Mouse (Mus musculus): ENCODE data around the gene 1700025G04Rik.

The 1700025G04Rik gene

DNA sequence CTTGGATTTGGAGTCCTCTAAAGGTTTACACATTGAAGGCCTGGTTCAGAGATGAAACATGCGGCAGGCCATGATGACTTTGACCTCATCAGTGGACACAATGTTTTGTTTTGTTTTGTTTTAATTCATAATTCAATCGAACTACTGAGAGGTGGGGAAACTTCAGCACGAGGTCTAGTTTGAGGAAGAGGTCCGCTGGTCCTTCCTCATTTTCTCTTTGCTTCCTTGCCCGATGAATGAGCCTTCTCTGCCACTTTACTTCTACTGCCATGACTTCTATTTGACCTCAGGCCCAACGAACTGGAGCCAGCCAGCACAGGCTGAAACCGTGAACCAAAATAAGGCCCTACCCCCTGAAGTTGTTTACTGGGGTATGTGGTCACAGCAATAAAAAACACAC, 92.3 kb downstream of the 1700025G04Rik start:
- TF ChIP-seq GATA4 (IDR thresholded peaks at IDR 0.05; ENCODE audit: insufficient replicate concordance, low read length), result no peak

DNA sequence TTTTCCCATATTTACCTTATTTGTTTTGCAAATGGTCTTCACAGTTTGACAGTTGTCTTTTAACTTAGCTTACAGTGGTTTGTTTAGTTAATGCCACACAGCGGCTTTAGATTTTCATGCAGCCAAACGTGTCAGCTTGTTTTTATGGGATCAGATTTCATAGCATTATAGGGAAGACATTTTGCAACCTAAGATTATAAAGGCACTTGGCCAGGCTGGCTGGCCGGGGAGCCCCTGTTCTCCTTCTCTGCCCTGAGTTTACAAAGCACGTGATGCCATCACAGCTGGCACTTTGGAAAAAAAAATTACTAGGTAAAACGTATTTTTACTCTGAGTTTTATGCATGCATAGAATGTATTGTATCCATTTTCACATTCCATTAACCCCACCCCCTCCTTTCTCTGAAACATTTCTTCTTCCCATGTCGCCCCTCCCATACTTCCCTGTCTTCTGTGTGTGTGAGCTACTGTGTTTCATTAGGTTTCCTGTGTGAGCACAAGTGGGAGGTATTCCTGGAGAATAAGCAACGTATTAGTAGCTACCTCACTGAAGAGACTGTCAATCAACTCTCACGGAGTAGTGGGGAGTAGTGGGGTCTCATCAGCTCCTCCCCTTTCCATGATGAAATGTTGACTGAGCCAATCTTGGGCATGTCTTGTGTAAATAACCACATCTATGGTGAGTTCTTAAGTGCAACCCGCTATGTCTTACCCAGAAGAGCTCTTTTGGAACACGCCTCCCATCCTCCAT, 93.8 kb downstream of the 1700025G04Rik start:
- TF ChIP-seq GATA4 (IDR thresholded peaks at IDR 0.05; ENCODE audit: insufficient replicate concordance, low read length), result no peak

DNA sequence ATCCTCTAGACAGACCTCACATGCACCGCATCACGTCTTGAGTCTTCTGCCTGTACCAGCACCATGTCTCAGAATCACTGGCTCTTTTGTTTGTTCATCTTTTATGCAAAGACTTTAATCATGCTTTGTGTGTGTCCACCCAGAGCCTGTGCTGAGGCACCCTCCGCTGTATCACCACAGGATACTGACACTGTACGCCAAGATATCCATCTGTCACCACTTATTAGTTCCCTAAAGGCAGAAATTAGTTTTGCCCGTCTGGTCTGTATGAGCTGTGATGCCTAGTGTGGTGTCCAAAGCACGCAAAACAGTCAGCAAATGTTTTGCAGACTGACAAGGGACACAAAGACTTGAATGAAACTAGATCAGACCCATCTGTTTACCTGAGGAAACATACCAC, 95.7 kb downstream of the 1700025G04Rik start:
- no peak for TF ChIP-seq GATA4 (IDR thresholded peaks at IDR 0.05; ENCODE audit: insufficient replicate concordance, low read length)

DNA sequence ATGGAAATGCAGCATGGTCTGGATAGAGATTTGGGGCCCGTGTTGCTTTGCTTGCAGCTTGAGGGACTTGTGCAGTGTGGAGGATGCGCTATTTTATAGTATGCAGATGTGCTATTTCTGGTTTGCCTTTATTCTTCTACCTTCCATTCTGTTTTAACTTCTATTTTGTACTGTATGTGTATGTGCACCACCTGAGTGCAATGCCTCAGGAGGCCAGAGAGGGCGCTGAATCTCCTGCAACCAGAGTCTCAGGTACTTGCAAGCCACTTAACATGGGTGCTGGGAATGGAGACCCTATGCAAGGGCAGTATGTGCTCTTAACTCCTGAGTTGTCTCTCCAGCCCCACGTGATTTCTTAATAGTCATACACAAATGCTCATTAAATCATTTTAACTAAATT, 98.4 kb downstream of the 1700025G04Rik start:
- no peak for TF ChIP-seq GATA4 (IDR thresholded peaks at IDR 0.05; ENCODE audit: insufficient replicate concordance, low read length)

DNA sequence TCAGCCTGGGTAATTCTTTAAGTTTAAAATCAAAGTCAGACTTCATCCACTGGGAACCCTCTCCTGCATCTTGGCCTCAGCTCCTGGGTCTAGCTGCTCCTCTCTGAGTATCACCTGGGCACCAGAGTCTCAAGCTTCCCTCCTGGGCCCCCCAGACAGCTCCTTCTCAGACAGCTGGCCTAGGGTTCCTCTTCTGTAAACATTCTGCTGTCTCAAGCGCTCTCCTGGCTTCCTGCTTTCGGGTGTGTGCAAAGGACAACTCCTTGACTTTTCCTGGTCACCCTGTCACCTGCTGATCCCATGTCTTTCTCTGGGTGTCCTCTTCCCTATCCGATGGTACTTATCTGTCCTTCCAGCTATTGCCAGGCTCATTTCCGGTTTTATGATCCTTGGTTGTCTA, 99.3 kb downstream of the 1700025G04Rik start:
- no peak for TF ChIP-seq GATA4 (IDR thresholded peaks at IDR 0.05; ENCODE audit: insufficient replicate concordance, low read length)

DNA sequence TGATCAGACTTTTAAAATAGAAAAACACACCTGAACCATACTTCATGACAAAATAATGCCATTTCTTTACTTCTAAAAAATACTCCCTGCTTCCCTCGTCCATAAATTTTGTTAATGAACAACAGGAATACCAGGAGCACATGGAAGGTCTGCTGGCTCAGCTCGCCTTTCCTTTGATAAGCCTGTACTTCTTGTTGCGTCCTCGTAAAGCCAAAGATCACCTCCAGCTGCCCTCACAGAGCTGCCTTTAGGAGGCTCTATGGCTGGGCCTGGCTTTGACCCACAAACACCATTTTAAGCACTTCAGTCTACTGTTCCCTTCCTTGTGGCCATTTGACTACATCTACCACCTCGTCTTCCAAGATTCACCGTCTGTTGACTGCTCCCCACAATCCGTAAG, 101.2 kb downstream of the 1700025G04Rik start:
- no peak for TF ChIP-seq GATA4 (IDR thresholded peaks at IDR 0.05; ENCODE audit: insufficient replicate concordance, low read length)

DNA sequence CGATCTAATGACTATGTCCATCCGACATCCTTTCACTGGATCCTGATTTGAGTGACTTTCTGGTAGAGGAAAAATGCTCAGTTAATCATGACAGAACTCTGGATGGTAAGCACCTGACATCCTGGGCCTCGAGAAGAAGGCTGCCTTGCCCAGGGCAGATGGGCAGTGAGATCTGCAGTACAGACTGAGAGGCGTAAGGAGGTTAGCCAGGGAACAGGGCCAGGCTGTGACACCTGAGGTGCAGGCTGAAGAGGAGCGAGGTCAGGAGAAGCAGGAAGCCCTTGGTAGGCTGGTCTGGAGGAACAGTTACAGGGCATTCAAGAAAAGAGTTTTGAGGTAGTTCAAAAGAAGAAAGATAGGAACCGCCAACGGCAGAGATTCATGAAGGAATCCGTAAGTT, 101.9 kb downstream of the 1700025G04Rik start:
- TF ChIP-seq GATA4 (IDR thresholded peaks at IDR 0.05; ENCODE audit: insufficient replicate concordance, low read length), result no peak

DNA sequence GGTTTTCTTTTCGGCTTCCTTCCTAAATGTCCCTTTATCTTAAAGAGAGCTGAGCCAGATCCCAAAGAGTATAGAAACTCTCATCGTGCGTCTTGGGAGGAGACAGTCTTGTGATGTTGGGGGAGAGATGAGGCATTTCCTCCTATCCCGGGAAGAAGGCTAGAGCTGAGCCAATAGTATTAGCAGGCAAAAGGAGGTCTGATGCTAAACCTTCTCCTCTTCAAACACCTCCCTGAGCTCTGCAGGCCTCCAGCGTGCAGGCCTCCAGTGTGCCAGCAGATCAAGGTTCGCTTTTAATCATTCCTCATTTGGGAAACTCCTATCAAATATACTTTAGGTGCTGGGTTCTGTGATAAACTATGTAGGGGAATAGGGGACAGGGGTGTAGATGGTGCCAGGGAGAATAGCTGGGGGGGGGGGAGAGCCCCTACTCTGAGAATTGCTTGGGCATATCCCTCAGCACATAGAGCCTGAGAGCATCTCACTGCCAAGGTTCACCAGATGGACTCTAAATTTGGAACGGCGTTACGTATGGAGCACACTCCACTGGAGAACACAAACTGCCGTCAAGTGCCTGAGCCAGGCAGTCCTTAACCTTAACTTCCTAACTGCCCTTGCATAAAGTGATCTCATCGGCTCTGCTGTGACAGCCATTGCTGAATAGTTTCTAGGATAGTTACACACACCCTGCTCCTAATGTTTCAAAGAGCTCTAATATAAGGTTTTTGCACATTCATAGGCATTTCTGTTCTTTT, 103.7 kb downstream of the 1700025G04Rik start:
- TF ChIP-seq GATA4 (IDR thresholded peaks at IDR 0.05; ENCODE audit: insufficient replicate concordance, low read length), result no peak

DNA sequence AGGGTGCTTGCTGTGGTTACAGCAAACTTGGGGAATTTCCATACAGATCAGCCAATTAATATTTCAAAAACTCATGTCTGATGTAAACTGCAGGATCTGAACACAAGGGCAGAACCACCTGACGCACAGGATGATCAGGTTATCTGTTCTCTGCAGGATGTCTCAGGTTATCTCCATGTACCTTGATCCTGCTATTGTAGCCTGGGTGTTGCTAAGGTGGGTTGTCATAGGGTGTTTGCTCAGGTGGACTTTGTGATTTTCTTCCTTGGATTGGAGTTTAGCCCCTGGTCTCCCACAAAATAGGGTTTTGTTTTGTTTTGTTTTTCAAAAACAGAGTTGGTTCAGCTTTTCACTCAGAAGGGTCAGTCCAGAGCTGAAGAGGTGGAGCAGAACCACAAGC, 104.9 kb downstream of the 1700025G04Rik start:
- TF ChIP-seq GATA4 (IDR thresholded peaks at IDR 0.05; ENCODE audit: insufficient replicate concordance, low read length), result no peak

DNA sequence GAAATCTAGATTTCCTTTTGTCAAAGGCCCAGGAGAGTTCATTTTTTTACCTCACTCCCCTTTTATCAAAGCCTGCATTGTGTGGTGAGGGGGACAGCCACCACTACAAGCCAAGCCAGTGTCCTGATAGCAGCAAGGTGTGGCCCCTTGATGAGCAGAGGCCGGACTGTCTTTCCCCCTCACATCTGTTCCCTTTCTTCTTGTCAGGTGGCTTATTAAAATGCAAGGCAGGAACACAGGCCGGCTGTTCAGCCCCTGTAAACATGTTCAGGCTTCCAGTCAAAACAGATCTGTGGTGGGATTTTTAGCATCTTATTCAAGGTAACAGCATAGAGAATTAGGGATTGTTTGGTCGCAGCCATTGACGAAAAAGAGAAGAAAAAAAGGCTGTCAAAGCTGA, 105.9 kb downstream of the 1700025G04Rik start:
- no peak for TF ChIP-seq GATA4 (IDR thresholded peaks at IDR 0.05; ENCODE audit: insufficient replicate concordance, low read length)

DNA sequence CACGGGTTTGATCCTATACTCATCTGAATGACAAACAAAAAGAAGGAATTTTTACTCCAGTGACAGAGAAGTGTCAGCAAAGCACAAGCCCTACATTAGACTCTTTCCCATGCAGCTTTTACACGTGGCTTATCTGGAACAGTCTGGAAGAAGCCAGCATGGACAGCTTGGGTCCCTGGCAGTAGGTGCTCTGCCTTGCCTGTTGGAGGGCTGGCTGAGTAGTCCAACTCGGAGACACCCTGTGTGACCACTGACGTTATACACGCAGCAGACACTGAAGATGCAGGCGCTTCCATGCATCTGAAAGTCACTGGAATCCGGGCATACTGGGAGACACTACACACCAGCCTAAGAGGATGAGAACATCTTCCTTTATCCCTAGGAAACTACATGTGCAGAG, 109.4 kb downstream of the 1700025G04Rik start:
- TF ChIP-seq GATA4 (IDR thresholded peaks at IDR 0.05; ENCODE audit: insufficient replicate concordance, low read length), result no peak

DNA sequence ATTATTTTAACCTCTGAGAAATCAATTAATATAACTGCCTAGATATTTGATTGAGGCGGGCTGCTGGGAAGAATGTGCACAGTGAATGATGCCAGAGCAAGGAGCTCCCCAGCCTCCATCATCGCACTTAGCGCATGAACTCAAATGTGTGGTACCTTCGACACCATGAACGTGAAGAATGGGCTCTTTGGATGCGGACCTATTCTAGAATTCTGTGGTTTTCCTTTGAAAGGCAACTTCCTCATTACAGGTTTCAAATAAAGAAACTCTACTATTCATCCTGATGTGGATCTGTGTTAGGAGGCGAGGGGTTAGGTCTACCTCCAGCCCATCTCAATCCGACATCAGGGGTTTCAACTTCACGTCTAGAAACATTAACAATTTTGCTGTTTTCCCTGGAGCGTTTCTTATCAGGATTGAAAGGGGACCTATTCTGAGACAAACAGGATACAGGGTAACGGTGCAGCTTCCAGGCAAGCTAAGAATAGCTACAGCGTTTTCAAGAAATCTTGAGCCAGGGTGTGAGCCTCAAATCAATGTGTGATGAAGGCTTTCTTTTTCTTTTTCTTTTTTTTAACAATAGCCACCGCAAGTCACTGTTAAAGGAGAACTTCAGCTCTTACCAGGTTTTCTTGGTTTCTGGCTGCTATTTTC, 110.0 kb downstream of the 1700025G04Rik start:
- peak; percentile 44; the same call in 1 of the 2 replicates for TF ChIP-seq GATA4 (IDR thresholded peaks at IDR 0.05; ENCODE audit: insufficient replicate concordance, low read length)

DNA sequence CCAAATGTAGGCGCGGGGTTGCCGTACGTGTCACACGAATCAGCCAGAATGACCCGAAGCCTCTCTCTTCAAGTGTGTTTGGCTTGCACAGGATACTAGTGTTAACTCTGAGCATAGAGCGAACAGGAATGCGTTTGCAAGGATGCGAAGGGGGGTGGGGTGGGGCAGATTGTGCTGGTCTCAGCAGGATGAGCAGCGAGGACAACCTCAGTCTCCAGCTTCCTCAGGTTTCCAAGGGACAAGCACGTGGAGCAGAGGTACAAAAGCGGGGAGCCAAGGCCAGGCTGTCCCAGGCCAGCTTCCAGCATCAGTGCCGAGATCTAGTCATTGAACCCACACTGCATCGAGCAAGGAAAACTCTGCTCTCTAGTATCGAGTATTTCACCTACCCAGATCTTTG, 111.2 kb downstream of the 1700025G04Rik start:
- TF ChIP-seq GATA4 (IDR thresholded peaks at IDR 0.05; ENCODE audit: insufficient replicate concordance, low read length), result no peak; the same call in 1 of the 2 replicates

DNA sequence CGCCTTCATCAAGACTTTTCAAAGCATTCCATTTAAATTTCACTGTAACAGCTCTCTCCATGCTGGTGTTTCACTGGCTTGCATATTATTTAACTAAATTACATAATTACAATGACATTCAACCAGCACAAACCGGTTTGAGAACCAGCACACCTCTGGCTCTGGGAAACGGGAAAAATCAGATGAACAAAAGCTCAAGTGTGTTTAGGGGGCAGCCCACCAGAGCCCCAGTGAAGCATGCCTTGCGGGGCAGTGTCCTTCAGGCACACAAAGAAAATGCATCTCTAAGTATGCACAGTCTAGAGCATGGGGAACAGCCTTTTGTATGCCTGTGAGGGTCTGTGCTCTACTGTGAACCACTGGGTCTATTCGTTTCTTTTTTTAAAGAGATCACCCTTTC, 112.3 kb downstream of the 1700025G04Rik start:
- no peak for TF ChIP-seq GATA4 (IDR thresholded peaks at IDR 0.05; ENCODE audit: insufficient replicate concordance, low read length)

DNA sequence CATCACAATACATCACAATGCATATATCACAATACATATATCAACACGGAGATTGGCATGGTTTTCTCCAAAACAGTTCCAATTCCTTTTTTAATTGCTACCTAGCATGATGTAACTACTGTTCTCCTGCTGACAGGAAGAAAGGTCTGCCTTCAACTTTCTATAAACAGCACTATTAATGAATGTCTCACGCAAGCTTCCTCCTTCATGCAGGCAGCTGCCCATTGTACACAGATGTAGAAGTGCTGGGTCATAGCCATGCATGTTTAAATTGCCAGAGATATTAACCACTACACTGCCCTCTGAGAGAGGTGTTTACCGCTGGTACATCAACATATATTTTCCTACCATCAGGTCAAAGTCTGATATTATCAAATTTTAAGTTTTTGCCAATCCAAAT, 113.1 kb downstream of the 1700025G04Rik start:
- TF ChIP-seq GATA4 (IDR thresholded peaks at IDR 0.05; ENCODE audit: insufficient replicate concordance, low read length), result no peak

Data from liver, adult (tissue).